Mouse (Mus musculus) heart, embryonic 14.5 days (tissue): ENCODE measurements around the gene Fam214b. TPM values are rescaled to one million over a fixed set of nuclear protein-coding genes. Genes with fewer than 3 reads are reported as not detected.

ENCODE experiments used
- ATAC-seq: fragments of 200-750 bp; cut with Nextera tagmentation; 2 replicates; pipeline ENCODE4 v1.8.0; 2017; ENCODE audit warnings: low read depth, moderate TSS enrichment; ENCODE audit not compliant: insufficient number of reproducible peaks, insufficient read depth, low FRiP score
- H3K27ac ChIP-seq, 2 experiments: fragments of 200-500 bp in 1 of 2; fragments of 300-500 bp in 1 of 2; sonication (generic) in 1 of 2; replicated peaks in 1 of 2; 2 replicates each; pipeline ENCODE4 v1.5.1; 2012 to 2014; ENCODE audit warnings: low read depth in 2 of 2, low read length in 2 of 2, control low read depth in 1 of 2, mild to moderate bottlenecking in 1 of 2, mixed read lengths in 1 of 2; ENCODE audit not compliant: control insufficient read depth in 1 of 2, insufficient read depth in 1 of 2
- H3K27me3 ChIP-seq: fragments of 300-500 bp; sonication (generic); 2 replicates; pipeline ENCODE4 v1.6.1; 2014; ENCODE audit warnings: mild to moderate bottlenecking, low read length, control low read depth; ENCODE audit not compliant: control insufficient read depth, insufficient read depth
- H3K36me3 ChIP-seq: fragments of 300-500 bp; sonication (generic); 2 replicates; pipeline ENCODE4 v1.6.1; 2014; ENCODE audit warnings: mild to moderate bottlenecking, control low read depth, low read length, mixed read lengths; ENCODE audit not compliant: control insufficient read depth, insufficient read depth
- H3K4me1 ChIP-seq, 2 experiments: fragments of 200-500 bp in 1 of 2; fragments of 300-500 bp in 1 of 2; sonication (generic) in 1 of 2; 2 replicates each; pipeline ENCODE4 v1.6.1; 2012 to 2014; ENCODE audit warnings: low read length in 2 of 2, control low read depth in 1 of 2, mixed read lengths in 1 of 2; ENCODE audit not compliant: control insufficient read depth in 2 of 2, insufficient read depth in 2 of 2
- H3K4me2 ChIP-seq: fragments of 300-500 bp; sonication (generic); 2 replicates; pipeline ENCODE4 v1.6.1; 2014; ENCODE audit warnings: mild to moderate bottlenecking, low read length
- H3K4me3 ChIP-seq, 2 experiments: fragments of 200-500 bp in 1 of 2; fragments of 300-500 bp in 1 of 2; sonication (generic) in 1 of 2; 2 replicates each; pipeline ENCODE4 v1.5.1; 2012 to 2014; ENCODE audit warnings: low read length in 2 of 2, mild to moderate bottlenecking in 2 of 2, control low read depth in 1 of 2, low read depth in 1 of 2, moderate library complexity in 1 of 2; ENCODE audit not compliant: control insufficient read depth in 1 of 2, insufficient read depth in 1 of 2
- H3K9ac ChIP-seq: fragments of 300-500 bp; sonication (generic); 2 replicates; pipeline ENCODE4 v1.6.1; 2014; ENCODE audit warnings: mild to moderate bottlenecking, low read length
- H3K9me3 ChIP-seq: fragments of 300-500 bp; sonication (generic); 2 replicates; pipeline ENCODE4 v1.6.1; 2016; ENCODE audit warnings: low read length, control low read depth; ENCODE audit not compliant: control insufficient read depth
- WGBS: fragments of 180-500 bp; shearing (Covaris S2); extraction: QIAGEN DNeasy Blood & Tissue Kit; methylation state at CpG from one replicate; pipeline ENCODE4 v1.1.7; 2014; 5-methylcytosine and 5-hydroxymethylcytosine counted together
- polyA plus RNA-seq: library from polyadenylated mRNA; unstranded; fragments of >200 nt; fragmentation: Nextera tagmentation; extraction: Ambion mirVana; gene quantifications from 2 replicates; pipeline ENCODE4 v1.2.1, GENCODE M21; 2014

The Fam214b gene
- polyA plus RNA-seq, 1 experiment from 2014 or later: 12.0 TPM

GRCm38 (mm10) chr4:43060286-43060685 lies 14.3 kb upstream of the Fam214b start:
- ATAC-seq: no peak
- WGBS: 60% methylated on average over 3 of the region's 3 CpGs
- Histone ChIP-seq H3K27ac (no peak overlapping the region), H3K4me3 (peak overlapping the region in 1 of 2 experiments; percentile 76; a peak in 2 of 4 replicates), H3K9me3 (no peaks in the 10 kb centered on the region), H3K27me3 (no peaks in the 10 kb centered on the region), H3K4me2 (peak overlapping the region; percentile 78), H3K4me1 (peaks cover 0 to 24% of the 10 kb centered on the region in 2 experiments; a peak in 2 of 4 replicates), H3K9ac (0 out of 2 replicates have a peak overlapping the region, but pooled peaks have one; percentile 4), H3K36me3 (no peaks in the 10 kb centered on the region)

- peak overlapping the region; percentile 74 to 76 for H3K4me3 ChIP-seq
- no peaks in the 10 kb centered on the region for H3K27me3 ChIP-seq
- ATAC-seq: no peak
- H3K9me3 ChIP-seq: no peaks in the 10 kb centered on the region
- peak overlapping the region; percentile 86 for H3K9ac ChIP-seq
- WGBS: 40% methylated on average over 3 of the region's 3 CpGs
- peaks cover 0 to 24% of the 10 kb centered on the region in 2 experiments; a peak in 2 of 4 replicates for H3K4me1 ChIP-seq
- peak overlapping the region; percentile 78 for H3K4me2 ChIP-seq
- no peaks in the 10 kb centered on the region for H3K36me3 ChIP-seq
- H3K27ac ChIP-seq: 0 out of 4 replicates have a peak overlapping the region, but pooled peaks of 1 of the 2 experiments have one; percentile 15
These were observed 13.7 kb upstream of the Fam214b start for GRCm38 (mm10) chr4:43059697-43060096.

DNA sequence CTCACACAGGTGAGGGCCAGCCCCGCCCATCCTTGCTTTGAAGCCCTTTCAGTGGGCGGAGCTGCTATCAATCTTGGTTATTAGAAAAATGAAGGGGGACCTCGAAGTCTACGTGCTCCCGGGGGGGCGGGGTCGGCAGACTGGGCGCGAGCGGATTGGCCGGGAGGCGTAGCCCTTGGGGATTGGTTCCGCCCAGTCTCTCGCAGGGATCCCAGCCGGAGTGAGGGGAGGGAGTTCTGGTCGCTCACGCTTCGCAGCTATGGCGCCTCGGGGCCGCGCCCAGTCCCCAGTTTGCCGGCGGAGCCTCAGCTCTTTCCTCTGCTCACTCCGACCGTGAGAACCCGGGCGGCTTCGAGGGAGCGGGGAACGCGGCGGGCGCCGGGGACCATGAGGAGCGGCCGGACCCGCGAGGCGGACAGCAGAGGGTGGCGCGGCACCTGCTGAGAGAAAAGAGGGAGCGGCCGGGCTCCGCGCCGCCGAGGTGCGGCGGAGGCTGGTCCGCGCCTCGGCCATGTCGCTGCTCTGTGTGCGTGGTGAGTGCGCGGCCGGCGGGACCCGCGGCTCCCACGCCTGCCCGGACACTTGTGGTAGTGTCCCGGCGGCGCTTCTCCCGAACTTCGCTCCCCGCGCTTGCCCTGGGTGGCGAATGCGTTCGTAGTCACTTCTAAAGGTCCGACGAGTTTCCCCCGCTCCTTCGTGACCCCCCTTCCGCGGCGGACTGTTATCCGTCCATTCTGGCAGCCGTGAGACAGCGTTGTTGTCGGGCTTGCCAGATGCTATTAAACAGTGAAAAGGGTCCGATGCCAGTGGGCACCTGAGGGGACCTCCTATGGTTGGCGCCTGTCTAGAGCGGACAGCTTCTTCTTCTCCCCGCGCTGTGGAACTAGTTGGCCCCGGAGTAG lies 13.0 kb upstream of the Fam214b start, which contains the start of gene Unc13b:
Gene Unc13b, plus strand, starts transcription at position 201 of the 902 bp plus-strand sequence.
- peak within 1 kb of the TSS; percentile 77 to 86 for H3K27ac ChIP-seq
- no peaks in the 10 kb centered on the region for H3K36me3 ChIP-seq
- peak; percentile 94 for ATAC-seq
- peak within 1 kb of the TSS; percentile 86 for H3K9ac ChIP-seq
- peaks cover 0 to 24% of the 10 kb centered on the region in 2 experiments; a peak in 2 of 4 replicates for H3K4me1 ChIP-seq
- no peaks in the 10 kb centered on the region for H3K27me3 ChIP-seq
- peak within 1 kb of the TSS; percentile 74 to 76 for H3K4me3 ChIP-seq
- peak within 1 kb of the TSS; percentile 78 for H3K4me2 ChIP-seq
- no peaks in the 10 kb centered on the region for H3K9me3 ChIP-seq
- WGBS: under 1% methylated on average over 82 of the region's 90 CpGs

DNA sequence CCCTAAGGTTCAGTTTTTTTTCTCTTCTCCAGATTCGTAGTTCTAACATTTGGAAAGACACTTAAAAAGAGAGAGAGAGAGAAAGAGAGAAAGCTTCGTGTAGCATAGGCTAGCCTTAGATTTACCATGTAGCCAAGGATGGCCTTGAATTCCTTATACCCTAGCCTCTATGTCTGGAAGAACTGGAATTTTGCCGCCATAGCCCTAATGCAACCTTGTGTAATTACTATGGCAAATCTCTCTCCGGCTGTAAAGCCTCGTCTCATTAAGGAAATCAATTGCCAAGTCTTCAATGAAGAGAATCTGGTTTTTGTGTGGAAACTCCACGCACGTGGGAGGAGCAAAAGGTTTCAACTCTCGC lies 12.4 kb upstream of the Fam214b start:
- Histone ChIP-seq H3K9me3 (no peaks in the 10 kb centered on the region), H3K36me3 (no peaks in the 10 kb centered on the region), H3K27ac (no peak overlapping the region; a peak in 1 of 4 replicates), H3K9ac (no peak overlapping the region), H3K4me2 (peak overlapping the region; percentile 78), H3K4me1 (peaks cover 0 to 24% of the 10 kb centered on the region in 2 experiments; a peak in 2 of 4 replicates), H3K27me3 (no peaks in the 10 kb centered on the region), H3K4me3 (peak overlapping the region; percentile 74 to 76)
- 19% methylated on average over 8 of the region's 8 CpGs for WGBS
- no peak for ATAC-seq

DNA sequence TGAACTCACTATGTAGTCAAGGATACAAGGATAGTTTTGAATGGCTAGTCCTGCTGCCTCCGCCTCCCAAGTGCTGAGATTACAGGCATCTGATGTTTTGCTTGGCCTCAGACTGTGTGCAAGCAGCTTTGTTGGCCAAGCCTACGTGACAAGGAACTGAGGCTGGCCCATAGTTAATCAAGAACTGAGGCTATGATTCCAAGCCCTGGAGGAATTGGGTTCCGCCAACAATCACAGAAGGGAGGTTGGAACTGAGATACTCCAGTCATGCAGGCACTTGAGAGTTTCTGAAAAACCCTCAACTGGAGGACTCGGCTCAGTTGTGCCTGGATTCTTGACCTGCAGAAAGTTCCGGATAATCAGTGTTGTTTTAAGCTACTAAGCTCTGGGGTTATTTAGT lies 11.6 kb upstream of the Fam214b start:
- Histone ChIP-seq H3K36me3 (no peaks in the 10 kb centered on the region), H3K4me3 (no peak overlapping the region), H3K9ac (no peak overlapping the region), H3K27me3 (no peaks in the 10 kb centered on the region), H3K27ac (no peak overlapping the region), H3K4me1 (peaks cover 0 to 20% of the 10 kb centered on the region in 2 experiments; a peak in 2 of 4 replicates), H3K4me2 (no peak overlapping the region), H3K9me3 (no peaks in the 10 kb centered on the region)
- 77% methylated on average over 5 of the region's 5 CpGs for WGBS
- no peak for ATAC-seq

DNA sequence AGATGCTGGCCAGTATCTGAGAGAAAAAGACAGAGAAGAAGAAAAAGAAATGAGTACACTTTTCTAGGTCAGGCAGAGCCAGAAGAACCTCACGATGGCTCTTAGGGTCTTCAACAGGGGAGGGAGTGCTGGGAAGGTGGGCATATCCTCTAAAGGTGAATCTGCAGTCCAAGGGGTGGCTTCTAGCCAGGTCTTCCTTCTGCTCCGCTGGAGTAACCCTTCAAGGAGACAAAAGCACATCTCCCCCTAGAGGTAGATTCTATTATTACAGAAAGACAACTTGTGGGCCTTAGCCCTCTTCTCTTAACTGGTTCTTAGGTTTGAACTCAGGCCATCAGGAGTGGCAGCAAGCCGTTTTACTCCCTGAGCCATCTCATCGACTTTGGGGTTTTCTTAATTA lies 6.6 kb upstream of the Fam214b start:
- no peak overlapping the region for H3K27ac ChIP-seq
- no peak overlapping the region for H3K9ac ChIP-seq
- H3K4me1 ChIP-seq: no peaks in the 10 kb centered on the region
- 6% methylated on average over 4 of the region's 4 CpGs for WGBS
- no peak overlapping the region for H3K4me2 ChIP-seq
- no peak overlapping the region for H3K4me3 ChIP-seq
- no peaks in the 10 kb centered on the region for H3K36me3 ChIP-seq
- ATAC-seq: no peak
- H3K27me3 ChIP-seq: no peaks in the 10 kb centered on the region
- H3K9me3 ChIP-seq: no peaks in the 10 kb centered on the region

- Histone ChIP-seq H3K4me2 (0 out of 2 replicates have a peak overlapping the region, but pooled peaks have one; percentile 78), H3K9ac (peak overlapping the region; percentile 25; the same call in 1 of the 2 replicates), H3K4me1 (peaks cover 7 to 21% of the 10 kb centered on the region in 2 experiments), H3K36me3 (no peaks in the 10 kb centered on the region), H3K27me3 (no peaks in the 10 kb centered on the region), H3K9me3 (no peaks in the 10 kb centered on the region), H3K4me3 (no peak overlapping the region), H3K27ac (no peak overlapping the region)
- no peak for ATAC-seq
- 9% methylated on average over 5 of the region's 5 CpGs for WGBS
These were observed 1.2 kb upstream of the Fam214b start for GRCm38 (mm10) chr4:43047231-43047630.
